Mouse (Mus musculus): Measurements from ENCODE around the gene Gsap.

DNA sequence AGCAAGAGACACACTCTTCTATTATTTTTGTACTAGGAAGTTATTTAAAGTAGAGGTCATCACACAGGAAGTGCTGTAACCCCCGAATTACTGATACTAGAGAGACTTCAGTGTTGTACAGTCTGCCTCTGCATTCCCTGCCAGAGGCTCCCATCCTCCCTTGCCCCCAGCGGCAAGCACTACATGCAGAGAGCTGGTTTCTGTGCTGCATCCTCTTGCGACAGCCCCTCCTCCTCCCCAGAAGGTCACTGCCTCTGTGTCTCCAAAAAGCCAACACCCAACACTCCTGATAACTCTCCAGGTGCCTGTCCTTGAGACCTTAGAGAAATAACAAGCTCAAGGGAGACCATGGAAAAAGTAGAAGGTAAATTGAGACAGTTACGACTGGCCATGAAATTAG is 71.1 kb downstream of the Gsap start:
- TF ChIP-seq POLR2A (IDR thresholded peaks at IDR 0.05; ENCODE audit: extremely low read depth, insufficient read depth, low read length) (no peak), CTCF (IDR thresholded peaks at IDR 0.05; ENCODE audit: low read depth, low read length) (no peak)

Data from liver, adult 2 months (tissue).